Mouse (Mus musculus): ENCODE results near the gene Bicdl1.

The Bicdl1 gene

GRCm38 (mm10) chr5:115667894-115668293 is 63.5 kb downstream of the Bicdl1 start:
- DNase-seq (ENCODE audit: low read depth, low spot score), result no peak
- Histone ChIP-seq H3K36me3 (ENCODE audit: control insufficient read depth, insufficient read depth, low read length, poor library complexity, severe bottlenecking) (no peaks in the 10 kb centered on the region), H3K27me3 (ENCODE audit: control insufficient read depth, insufficient read depth, low read length, poor library complexity, severe bottlenecking) (no peaks in the 10 kb centered on the region)

DNA sequence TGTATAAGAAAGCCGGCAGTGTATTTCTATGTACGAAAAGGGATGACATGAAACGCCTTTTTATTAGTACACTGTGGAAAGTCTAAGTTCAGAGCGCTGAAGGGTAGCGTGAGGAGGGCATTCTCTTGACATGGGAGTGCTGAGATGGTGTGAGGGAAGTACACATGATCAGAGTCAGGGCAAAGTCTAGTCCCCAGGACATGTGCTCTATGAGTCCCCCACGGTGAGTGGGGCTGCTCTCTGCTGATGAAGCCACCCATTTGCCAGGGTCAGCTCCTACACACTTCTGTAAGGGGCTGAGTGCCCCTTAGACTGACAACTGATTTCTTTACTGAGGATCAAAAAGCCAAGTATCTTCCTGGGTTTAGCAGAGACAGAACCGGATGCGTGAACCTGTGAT is 64.2 kb downstream of the Bicdl1 start:
- H3K36me3 ChIP-seq (ENCODE audit: control insufficient read depth, insufficient read depth, low read length, poor library complexity, severe bottlenecking), result no peaks in the 10 kb centered on the region
- no peaks in the 10 kb centered on the region for H3K27me3 ChIP-seq (ENCODE audit: control insufficient read depth, insufficient read depth, low read length, poor library complexity, severe bottlenecking)

DNA sequence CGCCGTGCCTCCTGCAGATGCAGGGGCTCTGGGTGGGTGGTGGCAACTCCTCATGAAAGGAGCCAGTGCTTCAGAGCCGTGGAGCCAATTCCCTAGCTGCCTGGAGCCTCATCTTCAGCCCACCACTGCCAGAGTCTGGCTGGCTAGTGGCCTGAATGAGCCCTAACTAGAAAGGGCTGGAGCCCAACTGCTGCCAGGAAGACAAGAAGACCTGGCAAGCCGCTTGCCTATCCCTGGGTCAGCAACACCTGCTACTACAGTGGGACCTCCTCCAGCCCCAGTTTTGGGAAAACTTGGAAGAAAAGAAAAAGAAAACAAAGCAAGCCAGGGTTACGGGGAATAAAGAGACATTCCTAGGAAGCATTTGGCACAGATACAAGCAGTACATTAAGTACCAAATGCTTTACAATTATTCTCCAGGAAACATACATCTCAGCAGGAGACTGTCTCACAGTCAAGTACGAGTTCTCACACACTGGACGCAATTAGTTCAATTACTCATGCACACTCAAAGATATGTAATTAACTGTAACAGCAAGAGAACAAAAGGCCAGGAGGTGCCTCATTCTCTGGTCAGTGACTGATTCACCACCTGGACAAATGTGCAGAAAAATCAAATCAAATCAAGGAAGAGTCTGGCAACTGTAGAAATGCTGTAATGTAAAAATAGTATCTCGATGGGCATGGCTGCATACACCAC is 64.9 kb downstream of the Bicdl1 start:
- Histone ChIP-seq H3K36me3 (ENCODE audit: control insufficient read depth, insufficient read depth, low read length, poor library complexity, severe bottlenecking) (no peaks in the 10 kb centered on the region), H3K27me3 (ENCODE audit: control insufficient read depth, insufficient read depth, low read length, poor library complexity, severe bottlenecking) (no peaks in the 10 kb centered on the region)
- DNase-seq (ENCODE audit: low read depth, low spot score), result no peak

More for the DNA sequence above, 64.2 kb downstream of the Bicdl1 start:
- no peak for DNase-seq (ENCODE audit: low read depth, low spot score)

- no peak for DNase-seq (ENCODE audit: low read depth, low spot score)
- no peaks in the 10 kb centered on the region for H3K36me3 ChIP-seq (ENCODE audit: control insufficient read depth, insufficient read depth, low read length, poor library complexity, severe bottlenecking)
- H3K27me3 ChIP-seq (ENCODE audit: control insufficient read depth, insufficient read depth, low read length, poor library complexity, severe bottlenecking), result no peaks in the 10 kb centered on the region
These were observed 68.8 kb downstream of the Bicdl1 start for GRCm38 (mm10) chr5:115662658-115663057.

DNA sequence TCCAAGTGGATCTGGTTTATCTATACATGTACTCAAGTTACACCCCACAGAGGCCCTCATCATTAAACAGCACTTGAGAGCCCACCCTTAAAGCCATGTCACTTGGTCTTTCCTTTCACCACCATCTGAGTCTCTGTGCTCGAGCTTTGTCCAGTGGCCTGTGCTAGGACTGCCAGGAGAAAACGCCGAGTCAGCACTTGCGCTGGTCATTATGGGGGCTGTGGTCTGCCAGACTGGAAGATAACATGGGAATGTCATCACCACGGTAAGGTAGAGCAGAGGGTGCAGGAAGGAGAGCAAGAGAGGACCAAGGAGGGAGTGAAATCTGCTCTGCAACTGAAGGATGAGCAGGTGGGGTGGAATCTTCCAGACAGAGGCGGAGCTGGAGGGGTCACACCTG is 73.1 kb downstream of the Bicdl1 start:
- no peaks in the 10 kb centered on the region for H3K27me3 ChIP-seq (ENCODE audit: control insufficient read depth, insufficient read depth, low read length, poor library complexity, severe bottlenecking)
- DNase-seq (ENCODE audit: low read depth, low spot score), result no peak
- H3K36me3 ChIP-seq (ENCODE audit: control insufficient read depth, insufficient read depth, low read length, poor library complexity, severe bottlenecking), result no peaks in the 10 kb centered on the region

DNA sequence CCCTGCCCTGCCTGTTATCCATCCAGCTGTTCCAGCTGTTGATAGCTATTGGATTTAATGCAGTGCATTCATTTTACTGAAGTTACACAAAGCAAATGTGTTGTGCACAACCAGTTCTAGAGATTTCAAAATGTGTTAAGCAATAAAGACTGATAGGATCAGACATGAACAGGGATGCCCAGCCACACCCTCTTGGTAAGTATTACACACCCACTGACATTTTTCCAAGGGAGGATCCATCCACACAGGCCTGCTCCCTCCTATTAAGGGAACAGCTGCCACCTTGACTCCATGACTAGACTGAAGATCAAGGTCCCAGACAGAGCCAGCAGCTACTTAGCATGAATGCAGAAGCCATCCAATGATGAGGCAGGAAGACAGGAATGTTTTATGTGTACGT is 74.2 kb downstream of the Bicdl1 start:
- Histone ChIP-seq H3K27me3 (ENCODE audit: control insufficient read depth, insufficient read depth, low read length, poor library complexity, severe bottlenecking) (no peaks in the 10 kb centered on the region), H3K36me3 (ENCODE audit: control insufficient read depth, insufficient read depth, low read length, poor library complexity, severe bottlenecking) (no peaks in the 10 kb centered on the region)
- no peak for DNase-seq (ENCODE audit: low read depth, low spot score)

GRCm38 (mm10) chr5:115656677-115657076 is 74.7 kb downstream of the Bicdl1 start:
- Histone ChIP-seq H3K27me3 (ENCODE audit: control insufficient read depth, insufficient read depth, low read length, poor library complexity, severe bottlenecking) (no peaks in the 10 kb centered on the region), H3K36me3 (ENCODE audit: control insufficient read depth, insufficient read depth, low read length, poor library complexity, severe bottlenecking) (no peaks in the 10 kb centered on the region)
- DNase-seq (ENCODE audit: low read depth, low spot score), result no peak

DNA sequence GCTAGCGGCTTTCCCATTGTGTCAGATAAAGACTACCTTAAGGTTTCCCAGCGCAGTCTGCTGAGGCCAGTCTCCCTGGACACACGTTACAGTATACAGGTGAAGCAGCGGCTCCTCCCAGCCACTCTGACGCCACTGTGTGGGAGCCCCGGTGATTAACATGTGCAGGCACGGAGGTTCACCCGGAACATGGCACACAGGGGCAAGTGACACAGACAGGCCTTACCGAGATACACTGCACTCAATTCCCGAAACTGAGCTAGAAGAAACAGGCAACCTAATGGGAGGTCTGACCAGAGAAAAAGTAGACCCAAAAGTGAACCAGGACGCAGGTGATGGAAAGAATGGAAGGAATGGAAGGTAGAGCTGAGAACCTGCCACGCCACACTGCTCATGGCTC is 77.6 kb downstream of the Bicdl1 start:
- DNase-seq (ENCODE audit: low read depth, low spot score), result no peak
- Histone ChIP-seq H3K27me3 (ENCODE audit: control insufficient read depth, insufficient read depth, low read length, poor library complexity, severe bottlenecking) (no peaks in the 10 kb centered on the region), H3K36me3 (ENCODE audit: control insufficient read depth, insufficient read depth, low read length, poor library complexity, severe bottlenecking) (no peaks in the 10 kb centered on the region)

DNA sequence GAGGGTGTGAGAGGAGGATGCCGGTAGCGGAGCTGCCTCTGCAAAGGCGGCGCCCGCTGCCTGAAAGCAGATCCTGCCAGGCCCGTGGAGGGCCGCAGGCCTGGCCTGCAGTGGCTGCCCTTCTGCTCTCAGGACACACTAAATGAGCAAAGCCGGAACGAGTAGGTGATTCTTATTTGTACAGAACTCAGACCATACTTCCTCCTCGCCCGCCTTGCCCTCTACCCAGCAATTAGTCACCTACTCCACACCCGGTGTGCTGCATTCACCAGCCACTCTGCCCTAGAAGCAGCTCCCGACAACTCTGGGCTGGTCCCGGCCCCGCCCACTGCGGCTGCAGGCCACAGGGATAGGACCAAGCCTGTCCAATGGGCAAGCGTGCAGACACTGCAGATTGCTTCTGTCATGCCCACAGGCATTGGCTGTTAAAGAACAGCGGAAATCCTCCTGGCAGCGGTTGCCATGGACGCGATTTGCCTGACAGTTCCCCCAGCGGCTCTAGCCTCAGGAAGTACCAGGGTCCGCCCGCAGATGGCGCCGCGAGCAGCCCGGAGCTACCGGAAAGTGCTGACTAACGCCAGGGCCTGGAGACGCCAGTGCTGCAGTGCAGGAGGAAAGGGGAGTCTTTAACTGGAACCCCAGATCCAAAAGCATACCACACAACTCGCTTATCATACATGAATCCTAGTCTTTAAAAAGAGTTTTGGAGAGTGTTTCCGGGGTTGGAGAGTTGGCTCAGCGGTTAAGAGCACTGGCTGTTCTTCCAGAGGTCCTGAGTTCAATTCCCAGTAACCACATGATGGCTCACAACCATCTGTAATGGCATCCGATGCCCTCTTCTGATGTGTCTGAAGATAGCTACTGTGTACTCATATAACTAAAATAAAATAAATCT is 78.5 kb downstream of the Bicdl1 start:
- peak; percentile 98 for DNase-seq (ENCODE audit: low read depth, low spot score)
- no peaks in the 10 kb centered on the region for H3K36me3 ChIP-seq (ENCODE audit: control insufficient read depth, insufficient read depth, low read length, poor library complexity, severe bottlenecking)
- H3K27me3 ChIP-seq (ENCODE audit: control insufficient read depth, insufficient read depth, low read length, poor library complexity, severe bottlenecking), result no peaks in the 10 kb centered on the region

DNA sequence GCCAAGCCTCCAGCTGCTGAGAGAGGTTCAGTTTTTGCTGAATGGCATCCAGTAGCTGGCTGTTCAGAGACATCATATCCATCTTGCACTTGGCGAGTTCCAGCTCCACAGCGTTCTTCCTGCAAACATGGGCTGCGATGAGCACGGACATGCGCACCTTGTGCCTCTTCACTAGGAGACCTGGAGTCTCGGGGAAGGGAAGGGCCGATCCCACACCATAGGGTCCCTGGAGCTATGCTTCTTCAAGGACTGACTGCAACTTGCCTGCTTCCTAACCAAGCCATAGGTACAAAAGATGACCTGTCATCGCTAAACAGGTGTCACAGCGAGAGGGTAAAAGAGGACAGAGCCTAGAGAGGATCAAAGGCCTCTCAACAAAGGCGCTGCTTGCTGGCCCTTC is 79.6 kb downstream of the Bicdl1 start:
- H3K27me3 ChIP-seq (ENCODE audit: control insufficient read depth, insufficient read depth, low read length, poor library complexity, severe bottlenecking), result no peaks in the 10 kb centered on the region
- no peak for DNase-seq (ENCODE audit: low read depth, low spot score)
- H3K36me3 ChIP-seq (ENCODE audit: control insufficient read depth, insufficient read depth, low read length, poor library complexity, severe bottlenecking), result no peaks in the 10 kb centered on the region; the same call in 1 of the 2 replicates

DNA sequence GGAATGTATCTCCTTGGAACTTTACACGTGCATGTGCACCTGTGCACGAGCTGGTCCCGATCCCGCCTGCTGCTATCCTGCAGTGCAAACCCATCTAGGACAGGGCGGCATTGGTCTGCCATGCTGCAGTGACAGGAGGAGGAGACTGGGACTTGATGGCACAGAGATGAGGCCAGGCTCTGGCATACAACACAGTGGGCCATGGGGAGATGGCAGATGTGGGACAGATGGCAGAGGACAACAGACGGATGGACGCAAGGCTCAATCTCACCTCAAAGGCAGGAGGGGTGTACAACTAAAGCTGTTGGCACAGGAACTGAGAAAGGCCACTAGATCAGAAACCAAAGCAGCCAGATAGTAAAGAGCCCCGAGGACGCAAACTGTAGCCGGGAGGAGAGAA is 80.5 kb downstream of the Bicdl1 start:
- no peaks in the 10 kb centered on the region; the same call in 1 of the 2 replicates for H3K36me3 ChIP-seq (ENCODE audit: control insufficient read depth, insufficient read depth, low read length, poor library complexity, severe bottlenecking)
- no peak for DNase-seq (ENCODE audit: low read depth, low spot score)
- no peaks in the 10 kb centered on the region for H3K27me3 ChIP-seq (ENCODE audit: control insufficient read depth, insufficient read depth, low read length, poor library complexity, severe bottlenecking)

DNA sequence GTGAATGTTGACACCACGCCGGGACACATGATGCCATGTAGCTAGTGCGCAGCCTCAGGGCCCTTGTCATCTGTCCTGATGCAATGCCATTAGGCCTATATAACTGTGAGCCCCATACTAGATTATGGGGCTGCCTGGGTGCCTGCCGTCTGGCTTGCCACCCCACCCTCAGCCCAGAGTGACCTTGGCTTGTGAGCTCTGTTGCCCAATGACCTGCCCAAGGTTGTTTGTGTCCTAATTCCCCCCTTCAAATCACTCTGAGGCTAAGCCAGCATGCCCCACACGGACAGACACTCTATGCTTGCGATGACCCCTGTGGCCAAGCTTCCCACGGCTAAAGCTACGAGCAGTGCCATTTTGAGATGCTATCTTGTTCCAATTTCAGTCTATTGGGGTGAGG is 81.7 kb downstream of the Bicdl1 start:
- no peak for DNase-seq (ENCODE audit: low read depth, low spot score)
- Histone ChIP-seq H3K36me3 (ENCODE audit: control insufficient read depth, insufficient read depth, low read length, poor library complexity, severe bottlenecking) (peaks cover 3% of the 10 kb centered on the region; the same call in 1 of the 2 replicates), H3K27me3 (ENCODE audit: control insufficient read depth, insufficient read depth, low read length, poor library complexity, severe bottlenecking) (no peaks in the 10 kb centered on the region)

- no peaks in the 10 kb centered on the region for H3K27me3 ChIP-seq (ENCODE audit: control insufficient read depth, insufficient read depth, low read length, poor library complexity, severe bottlenecking)
- DNase-seq (ENCODE audit: low read depth, low spot score), result no peak
- peaks cover 3% of the 10 kb centered on the region; the same call in 1 of the 2 replicates for H3K36me3 ChIP-seq (ENCODE audit: control insufficient read depth, insufficient read depth, low read length, poor library complexity, severe bottlenecking)
These were observed 82.5 kb downstream of the Bicdl1 start for GRCm38 (mm10) chr5:115648876-115649275.

GRCm38 (mm10) chr5:115644192-115644591 is 87.2 kb downstream of the Bicdl1 start:
- DNase-seq (ENCODE audit: low read depth, low spot score), result no peak
- H3K36me3 ChIP-seq (ENCODE audit: control insufficient read depth, insufficient read depth, low read length, poor library complexity, severe bottlenecking), result peaks cover 12% of the 10 kb centered on the region; the same call in 1 of the 2 replicates
- H3K27me3 ChIP-seq (ENCODE audit: control insufficient read depth, insufficient read depth, low read length, poor library complexity, severe bottlenecking), result no peaks in the 10 kb centered on the region

- H3K36me3 ChIP-seq (ENCODE audit: control insufficient read depth, insufficient read depth, low read length, poor library complexity, severe bottlenecking), result no peaks in the 10 kb centered on the region; the same call in 1 of the 2 replicates
- DNase-seq (ENCODE audit: low read depth, low spot score), result peak; percentile 82
- no peaks in the 10 kb centered on the region for H3K27me3 ChIP-seq (ENCODE audit: control insufficient read depth, insufficient read depth, low read length, poor library complexity, severe bottlenecking)
These were observed 95.9 kb downstream of the Bicdl1 start for GRCm38 (mm10) chr5:115635536-115635935.
